Mouse (Mus musculus) spleen, adult 2 months (tissue): ENCODE results near the gene Sowahb.

Experiments used
- CTCF ChIP-seq: fragments of 200-500 bp; IDR thresholded peaks from 2 replicates; pipeline ENCODE4 v1.5.1; 2011; ENCODE audit warnings: mild to moderate bottlenecking, inconsistent platforms; ENCODE audit not compliant: insufficient read depth, insufficient read length, insufficient replicate concordance; ENCODE audit errors: extremely low read depth
- POLR2A ChIP-seq: fragments of 200-500 bp; IDR thresholded peaks from 2 replicates; pipeline ENCODE4 v1.6.1; 2011; ENCODE audit warnings: low read depth, low read length, inconsistent platforms

- no peak for TF ChIP-seq CTCF
- no peak for TF ChIP-seq POLR2A
Measured at GRCm38 (mm10) chr5:93005815-93006341, 38.9 kb downstream of the Sowahb start.
